8 mouse cellular contexts compared by ENCODE assay signal in genomic region chr11:69066956-69067355, GRCm38 (mm10). TPM values are rescaled to one million over a fixed set of nuclear protein-coding genes. Genes with fewer than 3 reads are reported as not detected.
DNase-seq lines count a peak whose midpoint lies in the region; ATAC-seq lines count a peak whose summit lies in the region.

No protein-coding gene starts in this region.

- peak overlapping the region; percentile 64 for H3K4me2 ChIP-seq in intestine, embryonic 14.5 days (ENCODE audit: low read length)
- H3K4me2 ChIP-seq in midbrain, embryonic 11.5 days, result peak overlapping the region; percentile 69

- H3K9ac ChIP-seq in intestine, embryonic 14.5 days (ENCODE audit: low read length), result no peak overlapping the region
- H3K9ac ChIP-seq in midbrain, embryonic 11.5 days (ENCODE audit: low read length), result no peak overlapping the region; the same call in 1 of the 2 replicates

- peaks cover 8% of the 10 kb centered on the region for H3K4me1 ChIP-seq in intestine, embryonic 14.5 days (replicated peaks; ENCODE audit: control insufficient read depth, insufficient read depth, low read length)
- H3K4me1 ChIP-seq in midbrain, embryonic 11.5 days (ENCODE audit: control insufficient read depth, insufficient read depth, low read length), result peaks cover 22% of the 10 kb centered on the region

- intact Hi-C loops in gastrocnemius, postnatal 14 days (cut with DNase I; ENCODE audit: low total_unique reads), result loop anchor here (5.0 kb wide), 1 partner anchor 55 kb away; the partner anchor contains the start of genes 9130213A22Rik and Hes7
- intact Hi-C loops in left cerebral cortex, postnatal 36 days (cut with DNase I), result loop anchor here (10.0 kb wide), 1 partner anchor 178 kb away; no protein-coding TSS in a partner anchor

- no peaks in the 10 kb centered on the region for H3K27me3 ChIP-seq in intestine, embryonic 14.5 days (replicated peaks; ENCODE audit: control insufficient read depth, insufficient read depth, low read length)
- no peaks in the 10 kb centered on the region for H3K27me3 ChIP-seq in midbrain, embryonic 11.5 days (ENCODE audit: control insufficient read depth, insufficient read depth, low read length)

- H3K4me3 ChIP-seq in intestine, embryonic 14.5 days (ENCODE audit: low read depth, low read length), result peak overlapping the region; percentile 28
- peak overlapping the region; percentile 30 for H3K4me3 ChIP-seq in midbrain, embryonic 11.5 days (ENCODE audit: low read depth, low read length)

- 11% methylated on average over 8 of the region's 8 CpGs for WGBS in intestine, embryonic 14.5 days
- WGBS in midbrain, embryonic 11.5 days, result 9% methylated on average over 8 of the region's 8 CpGs

- H3K36me3 ChIP-seq in intestine, embryonic 14.5 days (ENCODE audit: control insufficient read depth, insufficient read depth, low read length), result no peaks in the 10 kb centered on the region
- no peaks in the 10 kb centered on the region for H3K36me3 ChIP-seq in midbrain, embryonic 11.5 days (ENCODE audit: control insufficient read depth, insufficient read depth, low read length)

- peak; percentile 93 for DNase-seq in ZHBTc4 (ENCODE audit: low read depth, low spot score)
- peak; percentile 93 to 96 for DNase-seq in cerebellum, postnatal 36 days
- peak; percentile 83 for DNase-seq in gastrocnemius, postnatal 14 days
- DNase-seq in intestine, embryonic 14.5 days (ENCODE audit: low spot score), result peak; percentile 94
- DNase-seq in left cerebral cortex, postnatal 36 days (ENCODE audit: low spot score in 2 of 2), result peak; percentile 85 to 89
- peak; percentile 99 for DNase-seq in midbrain, embryonic 11.5 days (ENCODE audit: low spot score, missing footprints)
- DNase-seq in right cerebral cortex, postnatal 4 days, result peak; percentile 83

- no peak overlapping the region for H3K27ac ChIP-seq in intestine, embryonic 14.5 days (ENCODE audit: low read depth)
- no peak overlapping the region for H3K27ac ChIP-seq in midbrain, embryonic 11.5 days (ENCODE audit: low read depth, low read length)

- no peaks in the 10 kb centered on the region for H3K9me3 ChIP-seq in intestine, embryonic 14.5 days (ENCODE audit: control insufficient read depth, low read length)
- H3K9me3 ChIP-seq in midbrain, embryonic 11.5 days (ENCODE audit: control insufficient read depth, low read length), result no peaks in the 10 kb centered on the region

- no peak for ATAC-seq in intestine, embryonic 14.5 days (replicated peaks; ENCODE audit: low FRiP score, low TSS enrichment, low read depth)
- no peak for ATAC-seq in midbrain, embryonic 11.5 days (ENCODE audit: low FRiP score)
- no peak for ATAC-seq in activated CD4-positive, CD25-positive, alpha-beta regulatory T cell, adult 4 months

RNA-seq across cellular contexts. Expression of gene Tmem107, which starts 3.6 kb away (rescaled TPM):
- total RNA-seq in gastrocnemius, postnatal 14 days (2021), result 1 to 10 TPM; 2.9 to 4.7 TPM
- 50.1 and 58.9 TPM in 2 replicates for polyA plus RNA-seq in intestine, embryonic 14.5 days (2014; fragmentation: Nextera tagmentation; extraction: Ambion mirVana)
- total RNA-seq in left cerebral cortex, postnatal 36 days (2021), result 10 to 100 TPM; 19.5 to 20.5 TPM
- polyA plus RNA-seq in midbrain, embryonic 11.5 days (2014; fragmentation: Nextera tagmentation; extraction: Ambion mirVana), result 53.5 and 57.7 TPM in 2 replicates
- polyA plus RNA-seq in activated CD4-positive, CD25-positive, alpha-beta regulatory T cell, adult 4 months (2017; shearing (Covaris generic)), result 1 to 10 TPM; 4.4 to 7.1 TPM

RNA-seq across cellular contexts. Expression of gene Borcs6, which starts 7.4 kb away (rescaled TPM):
- total RNA-seq in gastrocnemius, postnatal 14 days (2021), result 10 to 100 TPM; 13.5 to 14.3 TPM
- 8.8 TPM in 2 replicates for polyA plus RNA-seq in intestine, embryonic 14.5 days (2014; fragmentation: Nextera tagmentation; extraction: Ambion mirVana)
- total RNA-seq in left cerebral cortex, postnatal 36 days (2021), result 10 to 100 TPM; 30.7 to 38.4 TPM
- 8.8 and 9.8 TPM in 2 replicates for polyA plus RNA-seq in midbrain, embryonic 11.5 days (2014; fragmentation: Nextera tagmentation; extraction: Ambion mirVana)
- polyA plus RNA-seq in activated CD4-positive, CD25-positive, alpha-beta regulatory T cell, adult 4 months (2017; shearing (Covaris generic)), result 1 to 10 TPM; 2.1 to 2.4 TPM

RNA-seq across cellular contexts. Expression of gene Vamp2, which starts 21.3 kb away (rescaled TPM):
- total RNA-seq in gastrocnemius, postnatal 14 days (2021), result 10 to 100 TPM; 37.9 to 39.7 TPM
- polyA plus RNA-seq in intestine, embryonic 14.5 days (2014; fragmentation: Nextera tagmentation; extraction: Ambion mirVana), result 76.7 TPM in 2 replicates
- total RNA-seq in left cerebral cortex, postnatal 36 days (2021), result 1,000 to 10,000 TPM; 1,090 to 1,186 TPM
- 72.4 and 73.5 TPM in 2 replicates for polyA plus RNA-seq in midbrain, embryonic 11.5 days (2014; fragmentation: Nextera tagmentation; extraction: Ambion mirVana)
- 10 to 100 TPM; 27.6 to 27.9 TPM for polyA plus RNA-seq in activated CD4-positive, CD25-positive, alpha-beta regulatory T cell, adult 4 months (2017; shearing (Covaris generic))

RNA-seq across cellular contexts. Expression of gene Aurkb, which starts 21.5 kb away (rescaled TPM):
- 1 to 10 TPM; 4.2 to 4.4 TPM for total RNA-seq in gastrocnemius, postnatal 14 days (2021)
- 150 and 170 TPM in 2 replicates for polyA plus RNA-seq in intestine, embryonic 14.5 days (2014; fragmentation: Nextera tagmentation; extraction: Ambion mirVana)
- 1 to 10 TPM in 1 of 2 experiments, under 1 TPM in 1; 0.43 to 1.1 TPM for total RNA-seq in left cerebral cortex, postnatal 36 days (2021)
- polyA plus RNA-seq in midbrain, embryonic 11.5 days (2014; fragmentation: Nextera tagmentation; extraction: Ambion mirVana), result 169 and 171 TPM in 2 replicates
- polyA plus RNA-seq in activated CD4-positive, CD25-positive, alpha-beta regulatory T cell, adult 4 months (2017; shearing (Covaris generic)), result 10 to 100 TPM; 24.3 to 33.5 TPM

RNA-seq across cellular contexts. Expression of gene Per1, which starts 28.1 kb away (rescaled TPM):
- total RNA-seq in gastrocnemius, postnatal 14 days (2021), result 10 to 100 TPM; 22.1 to 77.5 TPM
- 10.5 and 13.4 TPM in 2 replicates for polyA plus RNA-seq in intestine, embryonic 14.5 days (2014; fragmentation: Nextera tagmentation; extraction: Ambion mirVana)
- total RNA-seq in left cerebral cortex, postnatal 36 days (2021), result 100 to 1,000 TPM; 106 to 122 TPM
- 6.0 and 7.3 TPM in 2 replicates for polyA plus RNA-seq in midbrain, embryonic 11.5 days (2014; fragmentation: Nextera tagmentation; extraction: Ambion mirVana)
- 1 to 10 TPM; 4.5 to 6.7 TPM for polyA plus RNA-seq in activated CD4-positive, CD25-positive, alpha-beta regulatory T cell, adult 4 months (2017; shearing (Covaris generic))
